Mouse (Mus musculus) midbrain, embryonic 10.5 days (tissue): ENCODE data around the gene Vps11. TPM values are rescaled to one million over a fixed set of nuclear protein-coding genes. Genes with fewer than 3 reads are reported as not detected.
"Not testable (repeated sequence)": the region's sequence is repeated elsewhere in the genome, so short reads cannot be mapped to it uniquely, and the experiment has no call there.

Experiments used
- DNase-seq: peaks from one replicate; pipeline ENCODE4 v3.0.0-alpha.2; 2017; ENCODE audit warnings: low spot score
- H3K27ac ChIP-seq: fragments of 300-500 bp; sonication (generic); replicated peaks from 2 replicates; pipeline ENCODE4 v1.5.1; 2016; ENCODE audit warnings: mild to moderate bottlenecking
- H3K27me3 ChIP-seq: fragments of 300-500 bp; sonication (generic); 2 replicates; pipeline ENCODE4 v1.6.1; 2016; ENCODE audit warnings: low read depth, mild to moderate bottlenecking; ENCODE audit not compliant: poor library complexity, severe bottlenecking
- H3K36me3 ChIP-seq: fragments of 300-500 bp; sonication (generic); 2 replicates; pipeline ENCODE4 v1.6.1; 2016; ENCODE audit warnings: mild to moderate bottlenecking, moderate library complexity
- H3K4me1 ChIP-seq: fragments of 300-500 bp; sonication (generic); 2 replicates; pipeline ENCODE4 v1.6.1; 2016
- H3K4me3 ChIP-seq: fragments of 300-500 bp; sonication (generic); 2 replicates; pipeline ENCODE4 v1.5.1; 2016; ENCODE audit warnings: mild to moderate bottlenecking, moderate library complexity
- H3K9me3 ChIP-seq: fragments of 300-500 bp; sonication (generic); replicated peaks from 2 replicates; pipeline ENCODE4 v1.6.1; 2016; ENCODE audit warnings: mild to moderate bottlenecking
- WGBS: fragments of 180-500 bp; shearing (Covaris S2); methylation state at CpG from one replicate; pipeline ENCODE4 v1.1.7; 2016; 5-methylcytosine and 5-hydroxymethylcytosine counted together
- polyA plus RNA-seq: library from polyadenylated mRNA; unstranded; fragments of >200 nt; fragmentation: Nextera tagmentation; extraction: Ambion mirVana; gene quantifications from 2 replicates; pipeline ENCODE4 v1.2.1, GENCODE M21; 2016

The Vps11 gene
- polyA plus RNA-seq, result 33.6 and 35.9 TPM in 2 replicates

DNA sequence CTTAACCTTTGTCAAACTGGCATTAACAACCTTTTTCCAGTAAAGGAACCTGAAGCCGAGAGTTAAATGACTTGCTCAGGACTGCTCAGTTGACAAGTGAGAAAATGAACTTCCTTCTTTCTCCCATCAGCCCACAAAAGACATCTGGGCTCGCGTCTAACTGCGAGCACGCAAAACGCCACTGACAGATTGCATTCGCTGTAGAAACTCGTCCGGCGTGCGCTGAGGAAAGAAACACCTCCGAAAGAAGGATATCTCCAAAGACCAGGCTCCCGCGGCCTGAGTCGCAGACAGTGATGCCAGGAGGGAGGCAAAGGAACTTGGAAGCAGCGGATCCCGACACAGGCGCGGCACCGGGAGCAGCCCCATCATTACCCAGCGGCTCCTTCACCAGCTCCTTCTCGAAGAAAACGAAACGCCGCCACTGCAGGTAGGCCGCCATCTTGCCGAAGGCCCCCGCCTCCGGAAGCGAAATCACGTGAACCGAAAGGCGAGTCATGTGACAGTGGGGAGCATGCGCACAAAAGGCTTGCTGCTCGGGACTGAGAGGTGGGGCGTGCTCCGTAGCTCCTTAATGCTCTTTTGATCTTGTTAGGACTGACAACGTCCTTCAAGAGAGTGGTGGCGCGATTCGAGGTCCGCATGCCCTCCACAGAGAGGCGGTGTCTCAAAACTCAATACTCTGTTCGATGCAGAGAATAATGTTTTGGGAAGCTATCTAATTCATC is at the start of gene Vps11:
Gene Vps11 (minus strand): TSS at position 481 of the 728 bp plus-strand sequence.
- H3K36me3 ChIP-seq, result peaks cover 35% of the 10 kb centered on the region
- peak within 1 kb of the TSS; percentile 85 for H3K27ac ChIP-seq
- under 1% methylated on average over 44 of the region's 44 CpGs for WGBS
- peaks cover 8% of the 10 kb centered on the region for H3K4me1 ChIP-seq
- no peaks in the 10 kb centered on the region for H3K27me3 ChIP-seq
- DNase-seq, result peak; percentile 98
- H3K4me3 ChIP-seq, result peak within 1 kb of the TSS; percentile 77
- H3K9me3 ChIP-seq, result no peaks in the 10 kb centered on the region

DNA sequence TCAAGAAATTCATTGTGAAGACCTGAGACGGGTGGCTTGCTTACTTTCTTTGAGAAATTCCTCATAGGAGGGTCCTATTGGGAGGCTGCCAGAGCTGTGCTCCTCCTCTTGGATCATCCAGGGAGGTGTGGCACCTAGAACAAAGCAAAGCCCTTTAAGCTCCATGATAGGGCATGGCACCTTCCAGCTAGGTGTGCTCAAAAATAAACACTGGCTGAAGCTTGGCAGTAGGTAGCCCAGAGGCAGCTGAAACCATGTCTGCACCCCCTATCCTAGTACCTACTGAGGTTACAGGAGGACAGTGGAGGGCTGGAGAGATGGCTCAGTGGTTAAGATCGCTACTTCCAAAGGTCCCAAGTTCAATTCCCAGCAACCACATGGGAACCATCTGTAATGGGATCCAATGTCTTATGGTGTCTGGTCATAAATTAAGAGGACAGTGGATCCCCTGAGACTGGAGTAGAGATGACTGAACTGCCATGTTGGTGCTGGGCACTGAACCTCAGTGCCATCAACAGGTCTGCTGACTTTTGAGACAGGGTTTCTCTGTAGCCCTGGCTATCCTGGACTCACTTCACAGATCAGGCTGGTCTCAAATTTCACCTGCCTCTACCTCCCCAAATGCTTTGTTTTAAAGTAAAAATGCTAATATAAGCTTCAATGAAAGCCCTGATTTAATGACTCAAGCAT is 49.3 kb upstream of the Vps11 start:
- WGBS, result 95% methylated on average over 2 of the region's 2 CpGs
- no peaks in the 10 kb centered on the region for H3K27me3 ChIP-seq
- no peaks in the 10 kb centered on the region for H3K9me3 ChIP-seq
- H3K36me3 ChIP-seq, result peaks cover 71% of the 10 kb centered on the region
- H3K4me3 ChIP-seq, result peak overlapping the region; percentile 14
- peak; percentile 11 for DNase-seq
- H3K4me1 ChIP-seq, result peaks cover 21% of the 10 kb centered on the region
- no peak overlapping the region for H3K27ac ChIP-seq

DNA sequence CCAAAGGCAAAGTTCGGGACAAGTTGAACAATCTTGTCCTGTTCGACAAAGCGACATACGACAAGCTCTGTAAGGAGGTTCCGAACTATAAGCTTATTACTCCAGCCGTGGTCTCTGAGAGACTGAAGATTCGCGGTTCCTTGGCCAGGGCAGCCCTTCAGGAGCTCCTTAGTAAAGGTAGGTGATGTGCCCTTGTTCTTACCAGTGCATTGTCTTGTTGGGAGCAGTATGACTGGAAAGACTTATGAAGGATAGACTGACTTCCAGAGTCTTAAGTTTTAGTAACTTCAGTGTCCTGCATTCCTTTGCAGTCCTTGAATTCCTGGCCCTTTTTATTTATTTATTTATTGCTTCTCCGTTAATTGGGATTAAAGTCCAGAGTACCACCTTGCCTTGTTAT is 47.2 kb upstream of the Vps11 start:
- peak overlapping the region; percentile 93 for H3K4me3 ChIP-seq
- not testable (repeated sequence) for H3K27me3 ChIP-seq, H3K9me3 ChIP-seq, DNase-seq
- H3K4me1 ChIP-seq, result peaks cover 29% of the 10 kb centered on the region
- H3K36me3 ChIP-seq, result peaks cover 75% of the 10 kb centered on the region
- H3K27ac ChIP-seq, result 0 out of 2 replicates have a peak overlapping the region, but pooled peaks have one; percentile 94
- 83% methylated on average over 9 of the region's 9 CpGs for WGBS

DNA sequence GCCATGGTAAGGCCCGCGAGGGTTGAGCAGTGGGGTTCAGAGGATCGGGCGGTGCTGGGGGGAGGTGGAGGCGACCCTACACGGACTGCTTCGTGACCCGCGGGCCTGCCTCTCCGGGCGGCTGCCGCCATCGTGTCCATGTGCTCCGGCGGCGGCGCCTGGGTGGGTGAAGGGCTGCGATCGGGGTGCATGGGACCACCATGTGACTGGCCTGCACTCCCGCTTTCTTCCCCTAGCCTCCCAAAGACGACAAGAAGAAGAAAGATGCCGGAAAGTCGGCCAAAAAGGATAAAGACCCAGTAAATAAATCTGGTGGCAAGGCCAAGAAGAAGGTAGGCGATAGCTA is 46.3 kb upstream of the Vps11 start:
- Histone ChIP-seq H3K4me3 (peak overlapping the region; percentile 93), H3K36me3 (peaks cover 75% of the 10 kb centered on the region)
- WGBS, result under 1% methylated on average over 24 of the region's 24 CpGs

DNA sequence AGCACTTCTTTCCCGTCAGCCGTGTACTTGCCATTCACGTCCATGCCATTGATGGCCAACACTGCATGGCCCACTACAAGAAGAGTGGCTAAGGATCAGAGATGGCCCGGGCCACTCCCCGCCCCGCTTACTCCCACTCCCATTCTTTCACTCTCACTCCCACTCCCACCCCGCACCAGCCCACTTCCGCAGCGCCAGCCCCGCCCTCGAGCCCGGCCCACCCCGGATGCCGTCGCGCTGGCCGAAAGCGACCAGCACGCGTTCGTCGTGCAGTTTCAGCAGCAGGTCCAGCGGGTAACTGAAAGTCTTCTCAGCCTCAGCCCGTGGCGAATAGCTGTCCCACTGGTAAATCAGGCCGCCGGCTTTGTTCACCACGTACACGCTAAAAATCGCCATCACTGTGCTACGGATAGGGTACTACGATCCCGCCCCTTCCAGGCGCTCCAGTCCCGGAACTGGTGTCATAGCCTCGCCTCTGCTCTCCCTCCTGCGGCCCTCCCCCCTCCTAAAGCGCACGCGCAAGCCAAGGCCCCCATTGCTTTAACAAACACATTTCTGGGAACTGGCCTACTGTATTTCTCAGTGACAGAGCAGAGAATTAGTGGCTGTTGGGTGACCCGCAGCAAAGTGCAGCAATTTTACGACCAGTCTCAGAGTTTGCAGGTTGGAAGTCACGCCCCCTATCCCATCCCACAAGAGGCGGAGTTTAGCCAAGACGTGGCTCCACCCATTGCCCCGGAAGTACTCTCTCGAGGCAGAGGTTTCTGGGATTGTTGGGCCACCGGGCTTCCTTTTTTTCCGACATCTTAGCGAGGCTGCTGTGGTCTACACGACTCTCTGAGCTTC is 45.7 kb upstream of the Vps11 start, which contains the start of the genes Rps25 and Trappc4:
Gene Rps25 (plus strand): TSS at position 234 of the 846 bp plus-strand sequence.
Gene Trappc4 (minus strand): TSS at position 695 of the 846 bp plus-strand sequence.
- DNase-seq, result peak; percentile 97
- Histone ChIP-seq H3K4me1 (peaks cover 29% of the 10 kb centered on the region), H3K4me3 (peak within 1 kb of the TSS; percentile 93), H3K27ac (peak within 1 kb of the TSS; percentile 94), H3K9me3 (no peaks in the 10 kb centered on the region), H3K27me3 (no peaks in the 10 kb centered on the region), H3K36me3 (peaks cover 75% of the 10 kb centered on the region)
- WGBS, result under 1% methylated on average over 51 of the region's 51 CpGs

More for the DNA sequence above, 46.3 kb upstream of the Vps11 start:
- H3K9me3 ChIP-seq, result no peaks in the 10 kb centered on the region
- peaks cover 29% of the 10 kb centered on the region for H3K4me1 ChIP-seq
- peak overlapping the region; percentile 94 for H3K27ac ChIP-seq
- no peaks in the 10 kb centered on the region for H3K27me3 ChIP-seq
- DNase-seq, result no peak

DNA sequence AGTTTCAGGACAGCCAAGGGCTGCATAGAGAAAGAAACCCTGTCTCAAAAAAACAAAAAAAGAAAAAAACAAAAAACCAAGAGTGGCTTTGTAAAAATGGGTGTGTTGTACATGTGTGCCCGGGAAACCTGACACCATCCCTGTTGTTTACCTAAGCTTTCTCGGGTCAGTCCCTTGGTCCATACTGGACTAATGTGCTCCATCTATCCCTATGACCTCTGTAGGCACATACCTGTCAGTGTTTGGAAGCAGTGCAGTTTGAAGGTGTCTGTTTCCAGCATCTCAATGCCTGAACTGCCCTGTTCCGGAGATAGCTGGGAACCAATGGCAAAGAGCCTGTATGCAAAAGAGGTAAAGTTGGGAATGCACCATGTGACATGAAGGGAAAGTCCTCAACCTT is 43.5 kb upstream of the Vps11 start:
- H3K4me1 ChIP-seq, result peaks cover 29% of the 10 kb centered on the region
- H3K9me3 ChIP-seq, result no peaks in the 10 kb centered on the region
- no peaks in the 10 kb centered on the region for H3K27me3 ChIP-seq
- 84% methylated on average over 3 of the region's 3 CpGs for WGBS
- H3K36me3 ChIP-seq, result peaks cover 75% of the 10 kb centered on the region
- no peak overlapping the region for H3K4me3 ChIP-seq
- no peak overlapping the region for H3K27ac ChIP-seq
- no peak for DNase-seq

- Histone ChIP-seq H3K4me1 (peaks cover 44% of the 10 kb centered on the region), H3K27me3 (peaks cover 13% of the 10 kb centered on the region), H3K9me3 (no peaks in the 10 kb centered on the region), H3K36me3 (peaks cover 70% of the 10 kb centered on the region), H3K4me3 (no peak overlapping the region), H3K27ac (no peak overlapping the region)
- 89% methylated on average over 4 of the region's 4 CpGs for WGBS
- DNase-seq, result no peak
Measured at GRCm38 (mm10) chr9:44401081-44401480, 39.6 kb upstream of the Vps11 start.

DNA sequence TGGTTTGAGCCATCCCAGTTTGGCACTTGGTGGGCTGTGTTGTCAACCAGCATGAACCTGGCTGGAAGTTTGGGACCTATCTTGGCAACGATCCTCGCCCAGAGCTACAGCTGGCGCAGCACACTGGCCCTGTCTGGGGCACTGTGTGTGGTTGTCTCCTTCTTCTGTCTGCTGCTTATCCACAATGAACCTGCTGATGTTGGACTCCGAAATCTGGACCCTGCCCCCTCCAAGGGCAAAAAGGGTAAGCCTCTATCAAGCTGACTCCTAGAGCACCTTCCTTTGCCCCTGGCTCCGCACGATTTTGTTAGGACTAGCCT is 38.3 kb upstream of the Vps11 start:
- Histone ChIP-seq H3K36me3 (peaks cover 59% of the 10 kb centered on the region), H3K4me3 (no peak overlapping the region), H3K4me1 (peaks cover 34% of the 10 kb centered on the region), H3K27me3 (peaks cover 13% of the 10 kb centered on the region), H3K27ac (0 out of 2 replicates have a peak overlapping the region, but pooled peaks have one; percentile 1), H3K9me3 (no peaks in the 10 kb centered on the region)
- WGBS, result 92% methylated on average over 6 of the region's 6 CpGs
- no peak for DNase-seq

DNA sequence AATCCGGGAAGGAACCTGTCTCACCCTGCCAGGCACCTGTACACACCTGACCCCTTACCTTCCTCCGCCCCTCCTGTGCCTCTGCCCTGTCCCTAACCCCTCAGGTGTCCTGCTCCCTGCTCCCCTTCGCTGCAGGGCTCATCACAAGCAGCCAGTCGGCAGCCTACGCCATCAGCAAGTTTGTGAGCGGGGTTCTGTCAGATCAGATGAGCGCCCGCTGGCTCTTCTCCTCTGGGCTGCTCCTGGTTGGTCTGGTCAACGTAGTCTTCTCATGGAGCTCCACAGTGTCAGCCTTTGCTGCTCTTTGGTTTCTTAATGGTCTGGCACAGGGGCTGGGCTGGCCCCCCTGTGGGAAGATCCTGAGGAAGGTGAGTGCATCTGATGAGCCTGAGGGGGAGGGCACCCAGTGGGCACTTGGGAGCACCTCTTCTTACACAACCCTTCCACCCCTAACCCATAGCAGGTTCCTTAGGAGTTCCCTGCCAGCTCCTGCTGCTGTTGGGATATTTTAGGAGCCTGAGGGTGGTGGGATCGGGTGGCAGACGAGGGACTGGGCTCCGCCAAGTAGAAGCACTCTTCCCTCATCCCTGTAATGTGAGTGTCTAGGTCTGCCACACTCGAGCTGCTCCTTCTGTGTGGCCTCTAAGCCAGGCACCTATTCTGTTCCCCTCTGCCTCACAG is 37.8 kb upstream of the Vps11 start:
- 84% methylated on average over 13 of the region's 13 CpGs for WGBS
- H3K9me3 ChIP-seq, result no peaks in the 10 kb centered on the region
- 0 out of 2 replicates have a peak overlapping the region, but pooled peaks have one; percentile 1 for H3K27ac ChIP-seq
- peaks cover 54% of the 10 kb centered on the region for H3K36me3 ChIP-seq
- no peak for DNase-seq
- 0 out of 2 replicates have a peak overlapping the region, but pooled peaks have one; percentile 4 for H3K4me3 ChIP-seq
- peaks cover 13% of the 10 kb centered on the region for H3K27me3 ChIP-seq
- peaks cover 34% of the 10 kb centered on the region for H3K4me1 ChIP-seq

GRCm38 (mm10) chr9:44398551-44398950 is 37.1 kb upstream of the Vps11 start:
- Histone ChIP-seq H3K4me3 (peak overlapping the region; percentile 85), H3K36me3 (peaks cover 47% of the 10 kb centered on the region), H3K27me3 (peaks cover 13% of the 10 kb centered on the region), H3K27ac (peak overlapping the region; percentile 90; the same call in 1 of the 2 replicates), H3K4me1 (peaks cover 34% of the 10 kb centered on the region), H3K9me3 (no peaks in the 10 kb centered on the region)
- 87% methylated on average over 9 of the region's 9 CpGs for WGBS
- no peak for DNase-seq

DNA sequence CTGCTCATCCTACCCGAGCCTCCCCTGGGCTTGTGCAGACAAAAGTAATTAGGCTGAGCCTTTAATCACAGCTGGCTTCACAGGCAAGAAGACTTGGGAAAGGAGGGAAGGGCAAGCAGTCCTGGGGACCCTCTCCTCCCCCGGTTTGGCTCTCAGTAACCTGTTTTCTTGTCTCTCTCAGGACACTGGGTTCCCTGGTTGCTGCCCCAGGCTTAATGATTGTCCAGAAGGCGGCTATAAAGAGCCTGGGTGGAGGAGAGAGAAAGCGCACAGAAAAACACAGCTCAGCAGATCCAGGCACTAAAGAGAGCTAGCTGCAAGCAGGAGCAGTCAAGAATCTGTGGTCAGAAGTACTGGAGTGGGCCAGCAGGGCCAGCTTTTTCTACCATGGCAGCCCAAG is 36.6 kb upstream of the Vps11 start:
- Histone ChIP-seq H3K4me1 (peaks cover 34% of the 10 kb centered on the region), H3K36me3 (peaks cover 44% of the 10 kb centered on the region), H3K27me3 (peaks cover 13% of the 10 kb centered on the region), H3K9me3 (no peaks in the 10 kb centered on the region), H3K27ac (peak overlapping the region; percentile 90), H3K4me3 (peak overlapping the region; percentile 85)
- DNase-seq, result no peak
- 22% methylated on average over 4 of the region's 4 CpGs for WGBS
